Mouse (Mus musculus) embryonic facial prominence, embryonic 11.5 days (tissue): ENCODE measurements at regions not wholly inside any gene's neighbourhood (a gene's known extent, or its start where the extent isn't known, plus 50 kb on each side); places are given as distances from the start of the nearest gene placed in this dataset.
A peak's percentile ranks its signal among the peaks of the same experiment; 100 is the strongest.

Source experiments
- ATAC-seq: fragments of 200-750 bp; cut with Nextera tagmentation; replicated peaks from 2 replicates; pipeline ENCODE4 v1.8.0; 2017; ENCODE audit warnings: low read depth; ENCODE audit not compliant: insufficient number of reproducible peaks, low FRiP score, low TSS enrichment
- DNase-seq: peaks from one replicate; pipeline ENCODE4 v3.0.0-alpha.2; 2015; ENCODE audit warnings: low spot score
- H3K27ac ChIP-seq: fragments of 300-500 bp; sonication (generic); replicated peaks from 2 replicates; pipeline ENCODE4 v1.5.1; 2014; ENCODE audit warnings: mild to moderate bottlenecking, low read depth, low read length, control low read depth
- H3K27me3 ChIP-seq: fragments of 300-500 bp; sonication (generic); 2 replicates; pipeline ENCODE4 v1.6.1; 2014; ENCODE audit warnings: mild to moderate bottlenecking, low read length, moderate library complexity, mixed read lengths; ENCODE audit not compliant: control insufficient read depth, insufficient read depth
- H3K36me3 ChIP-seq: fragments of 300-500 bp; sonication (generic); replicated peaks from 2 replicates; pipeline ENCODE4 v1.6.1; 2014; ENCODE audit warnings: low read depth, mild to moderate bottlenecking, low read length, moderate library complexity, mixed read lengths; ENCODE audit not compliant: control insufficient read depth, insufficient read depth
- H3K4me1 ChIP-seq: fragments of 300-500 bp; sonication (generic); 2 replicates; pipeline ENCODE4 v1.6.1; 2014; ENCODE audit warnings: low read length, mixed read lengths; ENCODE audit not compliant: control insufficient read depth, insufficient read depth
- H3K4me2 ChIP-seq: fragments of 300-500 bp; sonication (generic); 2 replicates; pipeline ENCODE4 v1.6.1; 2014; ENCODE audit warnings: low read depth, mild to moderate bottlenecking, control low read depth, low read length, moderate library complexity
- H3K4me3 ChIP-seq: fragments of 300-500 bp; sonication (generic); 2 replicates; pipeline ENCODE4 v1.5.1; 2014; ENCODE audit warnings: low read depth, low read length, control low read depth
- H3K9ac ChIP-seq: fragments of 300-500 bp; sonication (generic); replicated peaks from 2 replicates; pipeline ENCODE4 v1.6.1; 2014; ENCODE audit warnings: mild to moderate bottlenecking, control low read depth, low read length
- H3K9me3 ChIP-seq: fragments of 300-500 bp; sonication (generic); replicated peaks from 2 replicates; pipeline ENCODE4 v1.6.1; 2016; ENCODE audit warnings: mild to moderate bottlenecking, low read length, inconsistent platforms, mixed read lengths; ENCODE audit not compliant: control insufficient read depth
- WGBS: fragments of 180-500 bp; shearing (Covaris S2); extraction: QIAGEN DNeasy Blood & Tissue Kit; methylation state at CpG from one replicate; pipeline ENCODE4 v1.1.7; 2014; 5-methylcytosine and 5-hydroxymethylcytosine counted together

DNA sequence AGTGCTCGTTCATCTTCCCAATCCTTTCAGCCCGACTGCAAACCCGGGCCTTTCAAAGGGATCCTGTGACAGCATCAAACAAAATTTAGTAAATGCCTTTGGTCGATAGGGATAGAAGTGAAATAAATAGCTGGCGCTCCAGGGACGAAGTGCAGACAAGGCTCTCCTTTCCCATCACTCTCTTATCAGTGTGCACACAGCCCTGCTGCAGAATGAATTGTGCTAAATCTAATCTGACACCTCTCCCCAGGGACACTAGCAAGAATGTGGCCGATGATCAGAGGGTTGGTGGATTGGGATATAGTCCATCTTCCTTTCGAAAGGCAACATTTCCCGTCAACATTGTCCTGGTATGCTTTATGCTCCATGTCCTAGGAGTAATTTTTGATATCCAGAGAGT lies 1372.9 kb upstream of the Tenm4 start:
- H3K4me1 ChIP-seq = no peaks in the 10 kb centered on the region
- no peak overlapping the region for H3K4me3 ChIP-seq
- no peaks in the 10 kb centered on the region for H3K27me3 ChIP-seq
- H3K27ac ChIP-seq = no peak overlapping the region
- H3K9me3 ChIP-seq = no peaks in the 10 kb centered on the region
- 61% methylated on average over 9 of the region's 9 CpGs for WGBS
- H3K9ac ChIP-seq = no peak overlapping the region
- no peak overlapping the region for H3K4me2 ChIP-seq
- ATAC-seq (no peak), DNase-seq (no peak)
- no peaks in the 10 kb centered on the region for H3K36me3 ChIP-seq

DNA sequence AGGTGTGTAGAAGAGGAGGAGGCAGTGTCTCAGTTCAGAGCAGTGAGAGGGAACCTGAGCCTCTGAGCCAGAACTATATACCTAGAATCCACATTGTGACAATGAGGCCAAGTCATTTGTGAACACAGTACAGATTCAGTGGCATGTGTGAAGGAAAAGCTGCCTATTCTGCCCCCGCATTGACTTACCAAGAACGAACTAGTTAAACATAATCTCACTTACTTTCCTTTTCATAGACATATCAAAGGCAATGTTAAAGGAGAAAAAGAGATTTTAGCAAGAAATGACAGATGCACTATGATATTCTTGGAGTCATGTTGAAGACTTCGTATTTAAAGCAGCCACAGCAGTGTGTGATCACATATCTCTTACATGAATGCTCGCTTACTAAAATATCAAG lies 1329.8 kb upstream of the Tenm4 start:
- H3K27ac ChIP-seq = no peak overlapping the region
- DNase-seq (no peak), ATAC-seq (no peak)
- no peaks in the 10 kb centered on the region for H3K27me3 ChIP-seq
- no peak overlapping the region for H3K9ac ChIP-seq
- 83% methylated on average over 4 of the region's 4 CpGs for WGBS
- H3K4me1 ChIP-seq = no peaks in the 10 kb centered on the region
- no peaks in the 10 kb centered on the region for H3K9me3 ChIP-seq
- H3K4me3 ChIP-seq = no peak overlapping the region
- H3K4me2 ChIP-seq = no peak overlapping the region
- no peaks in the 10 kb centered on the region for H3K36me3 ChIP-seq

DNA sequence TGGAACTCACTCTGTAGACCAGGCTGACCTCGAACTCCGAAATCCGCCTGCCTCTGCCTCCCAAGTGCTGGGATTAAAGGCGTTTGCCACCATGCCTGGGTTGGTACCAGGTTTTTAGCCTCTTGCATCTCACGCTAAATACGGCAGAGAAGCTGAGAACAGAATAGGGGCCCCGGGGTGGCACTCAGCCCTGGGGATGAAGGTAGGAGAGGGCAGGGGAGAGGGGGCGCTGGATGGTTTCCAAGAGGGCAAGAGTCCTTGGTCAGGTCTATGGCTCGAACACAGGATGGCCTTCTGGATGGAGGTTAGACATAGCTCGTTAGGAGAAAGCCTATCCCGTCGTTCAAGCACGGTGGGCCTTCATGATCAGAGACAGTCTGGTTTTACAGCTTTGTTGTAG lies 1319.7 kb upstream of the Tenm4 start:
- DNase-seq = no peak
- 95% methylated on average over 13 of the region's 13 CpGs for WGBS
- H3K4me1 ChIP-seq = no peaks in the 10 kb centered on the region

GRCm38 (mm10) chr7:94856636-94857035 lies 1314.4 kb upstream of the Tenm4 start:
- H3K27ac ChIP-seq = no peak overlapping the region
- no peaks in the 10 kb centered on the region for H3K4me1 ChIP-seq
- H3K4me2 ChIP-seq = no peak overlapping the region
- no peak for DNase-seq
- no peak overlapping the region for H3K4me3 ChIP-seq
- no peaks in the 10 kb centered on the region for H3K9me3 ChIP-seq
- no peaks in the 10 kb centered on the region for H3K27me3 ChIP-seq
- WGBS = 87% methylated on average over 2 of the region's 2 CpGs
- ATAC-seq = no peak
- no peaks in the 10 kb centered on the region for H3K36me3 ChIP-seq
- H3K9ac ChIP-seq = no peak overlapping the region

More for the DNA sequence above, 1319.7 kb upstream of the Tenm4 start:
- H3K9ac ChIP-seq = no peak overlapping the region
- H3K9me3 ChIP-seq = no peaks in the 10 kb centered on the region
- H3K27me3 ChIP-seq = no peaks in the 10 kb centered on the region
- H3K36me3 ChIP-seq = no peaks in the 10 kb centered on the region
- H3K4me3 ChIP-seq = no peak overlapping the region
- H3K4me2 ChIP-seq = no peak overlapping the region
- ATAC-seq = no peak
- H3K27ac ChIP-seq = no peak overlapping the region

DNA sequence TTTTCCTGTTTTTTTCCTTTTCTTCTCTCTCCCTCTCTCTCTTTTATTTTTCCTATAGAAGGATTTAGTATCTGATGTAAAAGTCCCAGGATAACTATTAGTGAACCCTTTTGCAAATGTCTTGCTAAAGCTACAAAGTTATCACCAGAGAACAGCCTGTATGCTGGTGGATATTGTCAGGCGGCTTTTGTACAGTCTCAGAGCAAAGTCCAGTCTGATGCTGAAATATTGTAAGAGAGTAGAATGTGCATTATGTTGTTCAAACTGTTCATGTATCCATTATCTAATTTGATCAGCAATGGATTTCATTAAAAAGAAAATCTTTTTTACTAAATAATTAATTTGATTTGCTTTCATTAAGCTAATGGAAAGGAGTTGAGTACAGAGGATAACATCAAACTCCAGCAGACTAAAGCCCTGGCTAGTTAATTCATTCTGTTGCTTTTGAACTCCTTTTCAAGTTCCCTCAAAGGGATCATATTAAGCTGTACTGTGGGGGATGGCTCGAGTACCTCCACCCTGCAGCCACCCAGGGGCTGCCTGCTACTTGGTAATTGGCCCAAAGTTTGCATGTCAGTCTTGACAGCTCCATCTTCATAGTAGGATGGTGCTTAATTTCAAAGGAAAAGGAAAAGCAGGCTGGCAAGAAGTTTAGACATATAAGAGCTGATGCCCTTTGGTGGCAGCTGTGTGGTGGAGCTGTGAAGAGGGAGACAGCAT lies 1280.2 kb upstream of the Tenm4 start:
- ATAC-seq = peak; percentile 29; the same call in 1 of the 2 replicates

DNA sequence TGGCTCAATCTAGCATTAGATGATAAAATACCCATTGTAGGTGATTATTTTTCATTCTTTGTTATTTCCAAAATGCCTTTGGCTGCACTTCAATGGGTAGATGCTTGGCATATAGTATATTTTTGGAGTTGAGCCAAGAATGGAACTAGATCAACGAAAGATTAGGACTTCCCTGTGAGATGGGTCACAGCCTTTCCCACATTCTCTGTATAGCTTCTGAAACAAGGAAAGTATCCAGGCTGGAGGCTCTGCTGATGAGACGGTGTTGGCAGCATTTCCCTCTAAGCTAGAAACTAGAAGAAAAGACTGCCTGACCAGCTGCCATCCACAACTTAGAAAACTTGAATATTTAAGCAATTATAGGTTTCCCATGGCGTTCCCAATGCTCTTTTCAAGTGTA lies 1273.0 kb upstream of the Tenm4 start:
- H3K27ac ChIP-seq = no peak overlapping the region
- no peaks in the 10 kb centered on the region for H3K27me3 ChIP-seq
- no peak overlapping the region for H3K9ac ChIP-seq
- WGBS = 66% methylated on average over 3 of the region's 3 CpGs
- H3K4me3 ChIP-seq = no peak overlapping the region
- ATAC-seq (no peak), DNase-seq (no peak)
- H3K9me3 ChIP-seq = no peaks in the 10 kb centered on the region
- H3K4me1 ChIP-seq = no peaks in the 10 kb centered on the region
- H3K4me2 ChIP-seq = no peak overlapping the region
- H3K36me3 ChIP-seq = no peaks in the 10 kb centered on the region

More for the DNA sequence above, 1280.2 kb upstream of the Tenm4 start:
- Histone ChIP-seq H3K4me3 (no peak overlapping the region), H3K27ac (no peak overlapping the region), H3K4me1 (no peaks in the 10 kb centered on the region), H3K4me2 (no peak overlapping the region), H3K9ac (no peak overlapping the region), H3K27me3 (no peaks in the 10 kb centered on the region), H3K36me3 (no peaks in the 10 kb centered on the region), H3K9me3 (no peaks in the 10 kb centered on the region)
- WGBS = 45% methylated on average over 2 of the region's 2 CpGs
- peak; percentile 20 for DNase-seq

DNA sequence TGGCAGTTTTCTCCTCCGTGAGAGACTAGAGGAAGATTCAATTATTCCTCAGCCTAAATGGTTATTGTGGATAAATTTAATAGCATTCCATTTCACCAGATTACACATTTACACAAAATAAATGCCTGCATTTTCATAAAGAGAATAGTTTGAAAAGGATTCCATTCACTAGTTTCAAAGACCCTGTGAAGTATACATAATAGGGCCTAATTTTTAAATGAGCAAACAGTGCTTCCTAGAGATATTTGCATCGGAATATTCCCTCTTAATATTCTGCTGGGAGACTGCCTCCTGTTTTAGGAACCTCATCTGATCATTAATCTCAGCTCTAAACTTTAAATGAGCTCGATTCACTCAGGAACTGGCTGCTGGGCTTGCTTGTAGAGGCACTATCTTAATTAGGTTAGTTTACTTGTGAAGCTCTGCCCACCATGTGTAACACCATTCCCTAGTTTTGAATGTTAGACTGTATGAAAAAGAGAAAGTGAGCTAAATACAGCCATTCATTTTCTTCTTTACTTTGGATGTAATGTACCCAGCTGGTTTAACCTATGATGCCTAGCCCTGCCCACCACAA lies 1244.4 kb upstream of the Tenm4 start:
- no peak overlapping the region for H3K9ac ChIP-seq
- no peak overlapping the region for H3K4me3 ChIP-seq
- H3K4me1 ChIP-seq = no peaks in the 10 kb centered on the region
- WGBS = 82% methylated on average over 3 of the region's 3 CpGs
- no peaks in the 10 kb centered on the region for H3K36me3 ChIP-seq
- H3K27ac ChIP-seq = no peak overlapping the region
- DNase-seq (no peak), ATAC-seq (no peak)
- H3K4me2 ChIP-seq = no peak overlapping the region
- no peaks in the 10 kb centered on the region for H3K27me3 ChIP-seq
- no peaks in the 10 kb centered on the region for H3K9me3 ChIP-seq

- Histone ChIP-seq H3K4me3 (no peak overlapping the region), H3K27me3 (no peaks in the 10 kb centered on the region), H3K27ac (no peak overlapping the region), H3K4me2 (no peak overlapping the region), H3K9ac (no peak overlapping the region), H3K9me3 (no peaks in the 10 kb centered on the region), H3K36me3 (no peaks in the 10 kb centered on the region), H3K4me1 (no peaks in the 10 kb centered on the region)
- no peak for ATAC-seq
- 60% methylated on average over 2 of the region's 2 CpGs for WGBS
- no peak for DNase-seq
These were observed 1207.2 kb upstream of the Tenm4 start for GRCm38 (mm10) chr7:94963758-94964299.
